Mouse (Mus musculus): Measurements from ENCODE around the gene Kat8. TPM values are rescaled to one million over a fixed set of nuclear protein-coding genes. Genes with fewer than 3 reads are reported as not detected.

Kat8 gene
- total RNA-seq (2021), result 10 to 100 TPM; 20.7 to 20.9 TPM
- long read RNA-seq, experiment 1, transcript Kat8-201 (11 exons, 1,579 nt), result major isoform, 22 of 28 reads
- long read RNA-seq, experiment 1, partial matches to known transcripts, result 5 of 28 reads
- long read RNA-seq, experiment 1, other reads (novel, unspliced or antisense), result 1 of 28 reads
- long read RNA-seq, experiment 2, transcript Kat8-201 (11 exons, 1,579 nt), result major isoform, 14 of 21 reads
- long read RNA-seq, experiment 2, partial matches to known transcripts, result 6 of 21 reads
- long read RNA-seq, experiment 2, other reads (novel, unspliced or antisense), result 1 of 21 reads

DNA sequence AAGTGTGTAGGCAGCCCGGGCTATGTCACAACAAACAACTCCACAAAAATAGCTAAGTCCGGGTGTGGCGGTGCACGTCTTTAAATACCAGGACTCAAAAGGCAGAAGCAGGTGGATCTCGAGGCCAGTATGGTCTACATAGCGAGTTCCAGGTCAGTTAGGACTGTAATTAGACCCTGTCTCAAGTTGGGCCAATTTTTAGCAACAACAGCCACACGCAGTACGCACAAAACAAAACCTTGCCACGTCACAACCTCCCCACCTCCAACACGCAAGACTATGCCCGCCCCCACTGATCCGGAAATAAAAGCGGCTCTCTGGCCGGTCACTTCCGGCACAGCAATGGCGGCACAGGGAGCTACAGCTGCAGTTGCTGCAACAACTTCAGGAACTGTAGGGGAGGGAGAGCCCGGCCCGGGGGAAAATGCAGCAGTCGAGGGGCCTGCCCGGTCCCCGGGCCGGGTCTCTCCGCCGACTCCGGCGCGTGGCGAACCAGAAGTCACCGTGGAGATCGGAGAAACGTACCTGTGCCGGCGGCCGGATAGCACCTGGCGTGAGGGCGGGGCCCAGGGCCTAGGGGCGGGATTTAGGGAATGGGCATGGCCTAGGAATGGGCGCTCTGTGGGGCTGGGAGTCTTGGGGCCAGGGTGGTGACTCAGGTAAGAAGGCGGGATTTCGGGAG, at the start of gene Kat8:
Gene Kat8 (plus strand): TSS at position 327 of the 682 bp plus-strand sequence.
- intact Hi-C loops (cut with DNase I), result no loop called here
- peak; percentile 76 to 83 for DNase-seq

DNA sequence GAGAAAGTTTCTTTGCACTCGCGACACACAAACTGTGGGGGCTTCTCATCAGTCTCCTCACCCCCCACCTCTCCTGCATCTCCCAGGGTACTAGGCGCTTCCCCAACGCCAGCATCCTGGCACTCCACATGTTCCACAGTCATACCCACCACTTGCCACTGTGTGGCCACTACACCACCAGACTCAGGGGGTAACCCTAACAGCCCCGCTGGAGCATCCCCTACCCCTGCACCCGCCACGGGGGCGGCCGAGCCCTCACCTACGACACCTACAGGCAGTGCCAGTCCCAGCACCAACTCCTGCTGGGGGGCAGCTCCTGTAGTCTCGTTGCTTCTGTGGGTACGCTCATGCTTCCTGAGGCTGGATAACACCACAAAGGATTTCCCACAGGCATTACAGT, 45.9 kb upstream of the Kat8 start:
- intact Hi-C loops (cut with DNase I), result no loop called here
- no peak for DNase-seq

DNA sequence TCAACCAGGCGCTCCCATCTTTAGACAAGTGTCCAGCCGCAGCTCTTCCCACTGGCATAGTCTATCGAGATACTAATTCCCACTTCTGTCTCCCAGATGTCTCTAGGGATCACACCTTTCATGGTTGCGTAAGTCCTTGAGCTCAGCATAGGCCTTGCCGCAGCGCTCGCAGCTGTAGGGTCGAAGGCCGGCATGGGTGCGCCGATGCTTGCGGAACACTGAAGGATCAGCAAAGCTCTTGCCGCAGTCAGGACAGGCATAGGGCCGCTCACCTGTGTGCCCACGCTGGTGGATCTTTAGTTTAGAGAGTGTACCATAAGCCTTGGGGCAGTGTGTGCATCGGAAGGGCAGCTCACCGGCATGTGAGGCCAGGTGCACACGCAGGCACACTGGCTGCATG, 44.7 kb upstream of the Kat8 start:
- intact Hi-C loops (cut with DNase I), result no loop called here
- DNase-seq, result no peak

DNA sequence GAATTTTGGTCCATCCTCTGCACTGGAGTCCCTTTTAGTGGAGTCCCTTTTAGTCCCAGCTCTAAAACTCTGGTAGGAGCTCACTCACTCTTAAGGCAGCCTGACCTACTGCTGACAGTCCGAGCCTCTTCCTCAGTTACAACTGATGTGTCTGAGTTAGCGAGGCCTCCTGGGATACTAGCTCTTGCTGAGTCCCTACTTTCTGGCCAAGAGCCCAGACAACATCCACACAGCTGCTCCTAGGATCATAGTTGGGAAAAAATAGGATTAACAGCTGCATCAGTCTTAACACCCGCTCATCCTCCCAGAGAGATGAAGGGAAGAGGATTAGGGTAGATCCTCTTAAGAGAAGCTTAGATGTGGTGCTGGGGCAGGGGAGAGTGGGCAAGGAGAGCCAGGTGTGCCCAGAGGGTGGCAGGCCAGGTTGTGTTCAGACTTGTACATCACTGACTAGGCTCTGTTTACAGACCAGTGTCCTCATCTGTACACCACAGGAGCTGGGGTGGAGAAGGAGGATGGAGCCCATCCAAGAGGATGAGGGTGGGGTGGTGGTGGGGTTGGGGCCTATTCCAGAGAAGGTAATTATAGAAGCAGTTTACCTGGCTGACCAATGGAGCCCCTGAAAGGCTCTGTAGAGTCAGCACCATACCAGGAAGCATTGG, 43.0 kb upstream of the Kat8 start:
- intact Hi-C loops (cut with DNase I), result no loop called here
- DNase-seq, result peak in 1 of 2 experiments; percentile 39

DNA sequence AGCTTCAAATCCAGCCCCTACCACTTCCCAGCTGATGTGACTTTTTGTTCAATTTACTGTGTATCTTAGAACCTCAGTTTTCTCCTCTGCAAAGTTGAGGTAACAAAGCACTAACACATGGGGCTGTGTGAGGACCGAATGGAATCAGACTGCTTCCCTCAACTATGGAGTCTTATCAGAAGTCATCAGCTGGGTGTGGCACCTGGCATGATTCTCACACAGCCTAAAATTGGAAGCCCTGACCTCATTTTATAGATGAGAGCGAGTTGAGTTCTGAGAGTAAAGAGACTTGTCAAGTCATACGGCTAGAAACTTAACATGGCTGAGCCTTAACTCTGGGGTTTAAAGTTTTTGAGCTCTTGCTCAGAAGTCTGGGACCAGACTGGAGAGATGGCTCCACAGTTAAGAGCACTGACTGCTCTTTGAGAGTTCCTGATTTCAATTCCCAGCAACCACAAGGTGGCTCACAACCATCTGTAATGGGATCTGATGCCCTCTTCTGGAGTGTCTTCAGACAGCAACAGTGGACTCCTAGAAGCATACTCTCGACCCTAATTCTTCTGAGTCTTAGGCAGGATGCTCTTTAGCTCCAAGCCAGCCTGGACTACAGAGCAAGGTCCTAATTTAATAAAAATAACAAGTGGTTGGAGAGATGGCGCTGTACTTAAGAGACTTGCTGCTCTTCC, 42.0 kb upstream of the Kat8 start:
- intact Hi-C loops (cut with DNase I), result no loop called here
- DNase-seq, result no peak

DNA sequence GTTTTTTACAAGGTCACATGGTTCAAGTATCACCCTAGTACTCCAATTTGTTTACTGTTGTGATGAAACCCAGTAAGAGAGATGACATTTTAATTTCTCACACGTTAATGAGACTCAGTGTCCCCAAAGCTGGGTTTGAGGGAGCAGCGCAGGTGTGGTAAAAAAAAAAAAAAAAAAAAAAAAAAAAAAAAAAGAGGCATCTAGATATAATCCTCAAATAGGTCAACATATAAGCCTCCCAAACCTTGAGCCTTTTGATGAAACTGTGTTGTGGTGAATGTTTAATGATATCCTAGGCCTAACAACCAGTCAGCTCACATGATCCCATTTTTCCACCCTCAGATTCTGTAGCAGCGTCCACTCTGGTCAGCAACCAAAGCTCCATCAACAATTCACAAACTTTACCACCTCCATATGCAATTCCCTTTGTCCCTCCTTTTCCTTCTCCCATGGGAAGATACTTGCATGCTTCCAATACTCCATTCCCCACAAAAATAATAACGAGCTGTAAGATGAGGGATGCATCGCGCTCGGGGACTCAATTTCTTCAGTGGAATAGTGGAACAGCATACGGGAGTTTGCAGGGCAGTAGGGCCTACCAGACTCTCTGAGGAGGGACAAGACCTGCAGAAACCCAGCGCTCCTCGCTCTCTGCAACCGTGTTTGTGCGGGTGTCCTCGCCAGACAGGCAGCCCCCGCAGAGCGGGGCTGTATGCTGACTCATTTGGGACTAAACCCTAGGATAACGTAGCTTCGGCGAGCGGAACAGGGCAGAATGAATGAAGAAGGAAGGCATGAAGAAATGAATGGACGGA, 37.3 kb upstream of the Kat8 start:
- intact Hi-C loops (cut with DNase I), result loop anchor here (1.0 to 5.0 kb wide), 2 partner anchors 33 to 73 kb away; partner anchors contain the start of gene Hsd3b7
- DNase-seq, result no peak

DNA sequence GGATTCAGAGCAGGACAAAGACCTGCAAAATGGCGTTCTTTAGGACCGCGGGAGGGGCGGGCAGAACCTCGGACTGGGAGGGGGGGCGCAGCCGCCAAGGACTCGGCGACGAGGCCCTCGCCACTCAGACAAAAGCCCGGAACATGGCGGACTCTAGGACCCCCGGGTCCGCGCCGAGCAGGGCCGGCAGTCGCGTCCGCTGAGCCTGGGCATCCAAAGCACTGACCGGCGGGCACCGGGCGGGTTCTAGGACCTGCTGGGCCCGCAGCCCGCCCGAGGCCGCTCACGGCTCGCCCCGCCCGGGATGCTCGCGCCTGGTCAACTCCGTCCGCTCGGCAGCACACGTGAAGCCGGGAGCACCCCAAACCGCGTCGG, 36.7 kb upstream of the Kat8 start:
- intact Hi-C loops (cut with DNase I), result loop anchor here (1.0 to 5.0 kb wide), 2 partner anchors 33 to 73 kb away; partner anchors contain the start of gene Hsd3b7
- DNase-seq, result peak; percentile 84 to 91

DNA sequence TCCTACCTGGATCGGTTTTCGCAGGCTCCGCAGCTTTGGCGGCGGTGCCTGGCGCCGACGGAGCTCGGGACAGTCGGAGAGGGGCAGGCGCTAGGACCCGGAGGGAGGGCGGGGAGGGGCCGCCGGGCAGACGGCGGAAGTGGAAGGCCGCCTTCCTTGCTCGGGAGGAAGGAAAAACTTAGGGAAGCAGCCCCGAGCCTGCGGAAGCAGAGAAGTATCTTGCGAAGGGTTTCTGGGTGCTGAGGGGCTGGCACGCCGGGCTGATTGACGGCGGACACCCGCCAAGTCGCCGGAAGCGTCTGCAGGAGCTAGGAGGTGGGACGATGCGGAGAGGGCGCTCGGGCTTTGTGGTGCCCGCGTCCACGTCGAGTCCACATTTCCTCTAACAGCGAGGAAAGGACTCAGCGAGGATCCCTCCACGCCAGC, 36.3 kb upstream of the Kat8 start, which contains the start of gene Zfp646:
Gene Zfp646 (plus strand): TSS at position 181 of the 426 bp plus-strand sequence.
- peak in 1 of 2 experiments; percentile 61 for DNase-seq
- intact Hi-C loops (cut with DNase I), result loop anchor here (5.0 kb wide), 1 partner anchor 74 kb away; the partner anchor contains the start of gene Hsd3b7

DNA sequence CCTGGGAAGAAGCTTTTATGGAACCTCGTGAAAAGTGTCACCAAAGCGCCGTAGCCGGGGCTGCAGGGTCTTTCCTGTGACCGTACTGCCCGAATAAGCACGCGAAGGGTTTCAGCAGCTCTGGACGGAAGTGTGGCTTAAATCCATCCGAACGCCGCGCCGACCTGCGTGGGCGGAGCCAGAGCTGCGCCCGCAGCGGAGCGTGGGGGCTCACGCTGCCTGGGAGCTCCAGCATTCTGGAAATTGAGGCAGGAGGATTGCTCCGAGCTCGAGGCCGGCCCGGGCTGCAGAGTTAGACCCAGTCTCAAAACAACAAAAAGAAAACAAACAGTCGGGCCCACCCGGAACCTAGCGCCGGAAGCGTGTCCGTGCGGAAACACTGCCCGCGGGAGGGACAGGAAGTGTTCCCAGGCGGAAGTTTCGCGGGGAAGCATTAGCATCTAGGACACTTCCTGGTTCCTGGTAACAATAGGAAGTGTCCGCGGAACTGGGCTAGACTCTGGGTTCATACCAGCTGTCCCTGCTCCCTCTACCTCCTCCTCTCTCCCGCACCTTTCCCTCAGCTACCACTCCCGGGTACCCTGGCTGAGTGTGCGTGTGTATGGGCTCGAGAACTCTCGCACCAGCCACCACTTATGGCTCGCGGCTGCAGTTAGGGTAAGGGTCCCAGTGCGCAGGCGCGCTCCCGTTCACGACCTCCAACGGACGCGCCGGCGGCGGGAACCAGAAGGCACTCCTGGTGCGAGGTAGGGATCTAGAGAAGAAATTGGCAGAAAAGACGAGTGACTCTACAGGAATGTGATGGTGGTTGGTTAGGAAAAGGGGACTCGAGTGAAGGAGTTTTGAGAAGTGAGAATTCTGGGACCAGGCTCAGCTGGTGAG, 35.6 kb upstream of the Kat8 start, which contains the start of gene Zfp668:
Gene Zfp668 (minus strand): TSS at position 362 of the 882 bp plus-strand sequence.
- intact Hi-C loops (cut with DNase I), result loop anchor here (5.0 kb wide), 1 partner anchor 74 kb away; the partner anchor contains the start of gene Hsd3b7
- peak; percentile 85 to 91 for DNase-seq

DNA sequence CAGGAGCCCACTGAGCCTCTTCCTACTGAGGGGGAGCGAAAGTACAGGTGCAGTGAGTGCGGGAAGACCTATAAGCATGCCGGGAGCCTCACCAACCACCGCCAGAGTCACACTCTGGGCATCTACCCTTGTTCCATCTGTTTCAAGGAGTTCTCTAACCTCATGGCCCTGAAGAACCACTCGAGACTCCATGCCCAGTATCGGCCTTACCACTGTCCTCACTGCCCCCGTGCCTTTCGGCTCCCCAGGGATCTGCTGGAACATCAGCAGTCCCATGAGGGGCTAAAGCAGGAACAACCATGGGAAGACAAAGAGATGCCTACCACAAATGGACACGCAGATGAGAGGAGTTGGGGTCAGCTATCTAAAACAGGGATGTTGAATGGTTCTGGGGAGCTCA, 33.0 kb upstream of the Kat8 start:
- DNase-seq, result no peak
- intact Hi-C loops (cut with DNase I), result loop anchor here (5.0 kb wide), 1 partner anchor 77 kb away; the partner anchor contains the start of gene Hsd3b7

DNA sequence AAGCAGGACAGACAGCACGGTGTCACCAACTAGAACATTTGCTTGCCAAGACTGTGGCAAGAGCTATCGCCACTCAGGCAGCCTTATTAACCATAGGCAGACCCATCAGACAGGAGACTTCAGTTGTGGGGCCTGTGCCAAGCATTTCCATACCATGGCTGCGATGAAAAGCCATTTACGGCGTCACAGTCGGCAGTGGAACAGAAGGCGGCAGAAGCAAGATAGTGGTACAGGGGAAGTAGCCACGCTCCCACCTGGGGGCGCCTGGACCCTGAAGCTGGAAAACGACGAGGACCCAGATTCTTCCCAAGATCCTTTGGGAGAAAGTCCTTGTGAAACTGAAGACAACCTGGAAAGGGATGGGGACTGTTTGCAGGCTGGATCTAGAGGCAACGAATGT, 31.9 kb upstream of the Kat8 start:
- intact Hi-C loops (cut with DNase I), result no loop called here
- DNase-seq, result no peak

DNA sequence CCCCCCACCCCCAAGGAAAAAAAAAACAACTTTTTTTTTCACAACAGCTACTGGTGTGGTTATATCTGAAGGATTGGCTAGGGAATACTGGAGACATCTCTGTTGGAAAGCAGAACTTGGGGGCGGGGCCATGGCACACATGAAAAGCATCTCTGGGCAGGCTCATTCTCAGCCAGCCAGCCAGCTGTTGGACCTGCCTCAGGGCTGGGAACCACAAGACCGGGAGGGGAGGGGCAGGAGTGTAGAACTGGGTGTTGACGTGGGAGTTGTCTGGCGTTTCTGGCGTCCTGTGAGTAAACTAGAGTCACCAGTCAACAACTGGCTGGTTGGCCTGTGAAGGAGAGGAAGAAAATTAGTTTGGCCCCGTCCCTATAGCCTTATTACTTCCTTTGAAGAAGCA, 26.4 kb upstream of the Kat8 start:
- DNase-seq, result peak; percentile 67 to 79
- intact Hi-C loops (cut with DNase I), result no loop called here

DNA sequence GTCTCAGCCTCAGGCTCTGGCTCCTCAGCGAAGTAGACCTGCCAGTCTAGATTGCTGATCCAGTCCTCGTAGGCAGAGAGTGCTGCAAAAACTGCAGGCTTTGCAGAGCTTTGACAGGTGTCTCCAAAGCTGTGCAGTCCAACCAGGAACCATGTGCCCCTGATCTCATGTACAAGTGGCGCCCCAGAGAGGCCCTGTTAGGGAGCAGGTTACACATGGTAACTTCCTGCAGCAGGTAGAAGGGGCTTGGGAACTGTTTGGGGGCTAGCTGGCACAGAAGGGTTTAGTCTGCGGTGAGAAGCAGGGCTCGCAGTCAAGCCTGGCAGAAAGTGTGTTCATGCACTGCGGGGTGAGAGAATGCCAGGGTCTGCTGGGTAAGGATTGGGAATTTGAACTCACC, 25.8 kb upstream of the Kat8 start:
- intact Hi-C loops (cut with DNase I), result no loop called here

DNA sequence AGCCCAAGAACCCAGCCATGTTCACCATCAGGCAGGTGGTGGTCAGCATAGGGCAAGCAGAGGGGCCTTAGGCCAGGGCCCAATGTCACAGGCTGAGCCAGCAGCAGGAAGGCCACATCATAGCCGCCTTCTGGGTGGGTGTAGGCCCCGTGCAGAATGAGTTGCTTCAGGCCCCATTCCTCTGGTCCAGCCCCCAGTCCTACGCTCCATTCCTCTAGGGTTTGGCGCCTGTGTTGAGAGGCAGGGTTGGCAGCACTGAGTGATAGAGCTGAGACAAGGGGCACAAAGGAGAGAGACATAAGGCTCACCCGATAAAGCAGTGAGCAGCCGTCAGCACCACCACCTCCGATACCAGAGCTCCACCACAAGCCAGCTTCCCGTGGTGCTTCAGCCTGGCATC, 25.1 kb upstream of the Kat8 start:
- no peak for DNase-seq
- intact Hi-C loops (cut with DNase I), result no loop called here

More for the DNA sequence above, 25.8 kb upstream of the Kat8 start:
- no peak for DNase-seq

DNA sequence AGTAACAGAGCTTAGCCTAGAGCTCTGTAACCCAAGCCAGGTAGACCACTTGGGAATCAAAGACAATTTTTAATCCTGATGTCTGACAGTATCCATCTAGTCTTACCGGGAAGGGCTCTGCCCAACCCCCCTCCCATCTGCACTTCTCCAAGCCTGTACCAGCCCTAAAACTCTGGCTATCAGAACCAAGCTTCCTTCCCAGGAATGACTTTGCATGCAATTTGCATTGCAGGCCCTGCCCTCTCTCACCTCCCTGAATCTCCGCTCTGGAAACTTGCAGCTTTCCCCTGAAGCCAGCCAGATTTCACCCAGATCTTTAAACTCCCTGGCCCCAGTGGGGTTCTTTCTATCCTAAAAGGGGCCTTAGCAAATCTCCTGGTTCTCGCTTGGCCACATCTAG, 24.5 kb upstream of the Kat8 start:
- intact Hi-C loops (cut with DNase I), result no loop called here
- no peak for DNase-seq

DNA sequence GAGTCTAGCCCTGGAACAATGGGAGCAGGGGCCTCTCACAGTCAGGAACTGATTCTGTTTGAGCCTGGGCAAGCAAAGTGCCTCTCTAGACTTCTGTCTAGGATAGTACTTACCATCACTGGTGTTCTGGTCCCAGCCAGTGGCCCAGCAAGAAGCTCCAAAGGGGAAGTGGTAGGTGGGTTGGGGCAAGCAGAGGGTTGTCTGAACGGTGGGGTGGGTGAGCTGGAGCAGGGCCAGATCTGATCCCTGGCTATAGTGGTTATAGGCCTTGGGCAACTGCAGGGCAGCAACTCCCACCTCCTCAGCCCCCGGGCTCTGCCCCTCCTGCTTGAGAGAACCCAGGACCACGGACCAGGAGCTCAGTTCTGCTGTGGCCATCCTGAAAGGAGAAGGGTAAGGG, 23.5 kb upstream of the Kat8 start:
- DNase-seq, result no peak
- intact Hi-C loops (cut with DNase I), result no loop called here

DNA sequence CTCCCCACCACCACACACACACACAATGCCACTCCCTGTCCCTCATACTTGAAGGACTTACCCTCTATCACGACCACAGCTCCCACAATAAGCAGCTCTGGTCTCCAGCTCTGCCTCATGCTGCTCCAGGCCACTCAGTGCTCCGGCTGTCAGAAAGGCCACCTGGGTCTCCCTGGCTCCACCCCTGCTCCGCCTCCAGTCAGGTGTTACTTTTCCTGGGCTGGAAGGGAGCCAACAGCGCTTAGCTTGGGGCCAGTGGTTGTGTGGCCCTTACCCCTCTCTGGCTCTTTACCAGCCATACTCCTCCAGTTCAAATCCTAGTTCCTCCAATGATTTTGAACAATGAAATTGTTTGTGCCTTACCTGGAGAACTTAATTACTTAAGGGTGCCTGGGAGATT, 21.5 kb upstream of the Kat8 start, which contains the start of gene Prss53:
Gene Prss53 (minus strand): TSS at position 173 of the 400 bp plus-strand sequence.
- DNase-seq, result no peak
- intact Hi-C loops (cut with DNase I), result no loop called here

DNA sequence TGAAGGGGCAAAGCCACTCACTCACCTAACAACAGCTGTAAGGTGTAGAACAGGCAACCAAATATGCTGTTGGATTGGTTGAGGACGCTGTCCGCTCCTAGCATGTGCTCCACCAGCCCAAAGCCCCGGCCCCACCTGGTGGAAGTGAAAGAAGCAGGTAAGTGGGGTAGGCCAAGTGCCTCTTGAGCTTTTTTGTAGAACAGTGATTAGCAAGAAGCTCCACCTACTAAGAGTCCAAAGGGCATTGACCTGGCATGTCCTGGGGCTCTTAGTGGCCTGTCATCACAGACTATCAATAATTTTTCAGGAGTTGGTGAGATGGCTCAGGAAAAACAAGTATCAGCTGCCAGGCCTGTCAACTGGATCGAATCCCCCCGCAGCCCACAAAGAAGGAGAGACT, 17.8 kb upstream of the Kat8 start:
- no peak for DNase-seq
- intact Hi-C loops (cut with DNase I), result no loop called here

DNA sequence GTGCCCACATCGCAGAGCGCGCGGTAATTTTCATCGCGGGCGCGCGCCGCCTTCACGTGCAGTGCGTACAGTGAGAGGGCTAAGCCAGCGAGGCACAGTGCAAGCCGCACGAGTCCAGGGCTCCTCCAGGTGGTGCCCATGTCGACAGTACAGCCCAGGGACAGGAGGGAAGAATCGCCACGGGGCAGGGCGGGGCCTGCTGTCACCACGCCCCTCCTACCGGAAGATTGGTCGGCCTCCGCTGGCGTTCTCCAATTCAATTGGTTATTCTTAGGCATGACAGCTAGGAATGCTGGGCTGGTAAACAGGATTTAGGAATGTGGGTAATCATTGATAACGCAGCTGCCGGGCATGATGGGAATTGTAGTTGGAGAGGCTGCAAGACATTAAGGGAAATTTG, 16.9 kb upstream of the Kat8 start, which contains the start of the genes Gm21974 and Vkorc1:
Gene Gm21974 (minus strand): TSS at position 13 of the 400 bp plus-strand sequence.
Gene Vkorc1 (minus strand): TSS at position 176 of the 400 bp plus-strand sequence.
- intact Hi-C loops (cut with DNase I), result no loop called here
- peak; percentile 93 to 94 for DNase-seq
